Mouse (Mus musculus) ZHBTc4 (cell line): ENCODE data around the gene Sec14l1.

Experiments used
- DNase-seq: peaks from one replicate; pipeline ENCODE4 v3.0.0-alpha.2; 2011; ENCODE audit warnings: low read depth, low spot score

Sec14l1 gene

GRCm38 (mm10) chr11:117108595-117108994, 6.4 kb upstream of the Sec14l1 start:
- DNase-seq: no peak

GRCm38 (mm10) chr11:117109179-117109954, 5.6 kb upstream of the Sec14l1 start:
- DNase-seq: no peak

DNA sequence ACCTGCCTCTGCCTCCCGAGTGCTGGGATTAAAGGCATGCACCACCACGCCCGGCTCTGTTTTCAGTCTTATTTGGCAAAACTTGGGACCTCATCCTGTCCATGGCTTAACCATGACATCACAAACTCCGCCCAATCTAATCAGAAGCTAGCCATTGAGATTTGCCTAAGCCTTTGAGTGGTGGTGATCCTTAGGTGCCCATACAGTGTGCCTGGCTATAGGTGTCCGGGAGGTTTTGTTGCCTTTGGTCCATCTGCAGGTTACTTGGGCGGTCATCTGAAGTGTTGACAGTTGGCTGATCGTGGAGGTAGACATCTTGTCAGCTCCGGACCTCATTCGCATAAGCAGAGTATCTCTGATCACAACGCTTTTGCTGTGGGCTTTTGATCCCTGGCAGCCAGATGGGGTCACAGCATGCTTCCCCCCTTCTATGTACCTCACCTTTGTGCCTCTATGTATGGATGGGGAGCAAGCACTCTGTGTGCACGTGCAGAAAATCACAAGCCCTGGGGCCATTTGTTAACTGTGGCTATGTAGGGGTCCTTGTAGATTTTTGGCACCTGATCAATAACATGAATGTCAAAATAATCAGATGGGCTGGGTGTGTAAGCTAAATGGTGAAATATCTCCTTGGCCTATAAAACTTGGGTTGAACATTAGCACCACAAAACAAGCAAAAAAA, 2.9 kb upstream of the Sec14l1 start:
- DNase-seq: peak; percentile 46

GRCm38 (mm10) chr11:117112649-117113051, 2.3 kb upstream of the Sec14l1 start:
- DNase-seq: peak; percentile 55

GRCm38 (mm10) chr11:117113377-117113776, 1.6 kb upstream of the Sec14l1 start:
- DNase-seq: peak; percentile 82

DNA sequence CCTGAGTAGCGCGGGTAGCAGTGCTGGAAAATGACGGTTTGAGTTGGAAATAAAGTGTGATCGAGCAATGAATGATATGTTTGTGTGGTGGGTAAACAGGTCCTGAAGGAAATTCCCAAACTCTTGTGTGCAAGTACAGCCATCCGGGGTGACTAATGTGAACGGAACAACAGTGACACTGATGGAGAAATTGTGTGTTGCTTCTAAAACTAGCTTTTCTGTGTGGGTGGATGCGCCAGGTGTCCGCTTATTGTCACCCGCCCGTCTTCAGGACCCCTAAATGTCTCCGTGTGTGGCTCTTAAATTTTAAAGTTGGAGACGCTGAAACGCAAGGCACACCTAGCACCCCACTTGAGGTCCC, 757 bp upstream of the Sec14l1 start:
- DNase-seq: no peak

- DNase-seq: no peak
Measured at GRCm38 (mm10) chr11:117115346-117116219, 615 bp downstream of the Sec14l1 start.

- DNase-seq: no peak
Measured at GRCm38 (mm10) chr11:117116350-117117303, 1.7 kb downstream of the Sec14l1 start.

- DNase-seq: no peak
Measured at GRCm38 (mm10) chr11:117117321-117117720, 2.4 kb downstream of the Sec14l1 start.

DNA sequence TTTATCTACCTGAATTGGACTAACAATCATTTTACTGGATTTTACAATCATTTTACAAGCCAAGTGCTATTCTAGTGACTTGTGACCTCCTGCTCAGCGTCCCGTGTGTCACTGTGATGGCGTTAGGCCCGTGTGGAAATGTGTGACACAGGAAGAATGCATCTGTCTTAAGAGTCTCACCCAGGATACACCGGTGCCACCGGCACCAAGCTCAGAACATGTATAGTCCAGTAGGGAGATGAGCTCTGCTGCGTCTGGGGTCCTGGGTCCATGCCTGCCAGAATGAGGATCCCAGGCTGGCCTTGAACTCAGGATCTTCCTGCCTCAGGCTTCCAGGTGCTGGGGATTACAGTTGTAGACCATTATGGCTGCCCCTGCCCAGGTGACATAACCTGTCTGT, 2.8 kb downstream of the Sec14l1 start:
- DNase-seq: no peak

GRCm38 (mm10) chr11:117118248-117118647, 3.3 kb downstream of the Sec14l1 start:
- no peak for DNase-seq

DNA sequence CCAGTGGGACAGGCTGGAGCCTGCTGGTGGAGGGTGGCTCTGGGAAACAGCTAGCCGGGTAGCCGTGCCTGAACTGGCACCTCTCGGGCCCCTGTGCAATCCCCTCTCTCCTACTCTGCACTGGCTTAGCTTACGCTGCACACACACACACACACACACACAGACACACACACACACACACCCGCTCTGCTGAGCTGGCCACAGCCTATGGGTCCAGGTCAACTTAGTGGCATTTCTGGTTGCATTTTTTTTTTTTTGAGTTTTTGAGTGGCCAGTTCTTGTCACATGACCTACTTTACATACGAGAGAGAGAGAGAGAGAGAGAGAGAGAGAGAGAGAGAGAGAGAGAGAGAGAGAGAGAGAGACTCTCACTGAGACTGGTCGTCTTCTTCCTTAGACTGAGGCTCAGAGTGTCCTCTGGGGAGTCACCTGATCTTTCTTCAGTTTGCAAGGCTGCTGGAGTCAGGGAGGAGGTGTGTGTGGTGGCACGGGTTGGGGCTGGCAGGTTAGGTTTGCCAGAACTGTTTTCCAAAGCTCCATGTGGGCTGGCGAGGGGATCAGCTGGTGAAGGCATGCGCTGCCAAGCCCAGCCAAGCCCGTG, 3.9 kb downstream of the Sec14l1 start:
- DNase-seq: no peak

DNA sequence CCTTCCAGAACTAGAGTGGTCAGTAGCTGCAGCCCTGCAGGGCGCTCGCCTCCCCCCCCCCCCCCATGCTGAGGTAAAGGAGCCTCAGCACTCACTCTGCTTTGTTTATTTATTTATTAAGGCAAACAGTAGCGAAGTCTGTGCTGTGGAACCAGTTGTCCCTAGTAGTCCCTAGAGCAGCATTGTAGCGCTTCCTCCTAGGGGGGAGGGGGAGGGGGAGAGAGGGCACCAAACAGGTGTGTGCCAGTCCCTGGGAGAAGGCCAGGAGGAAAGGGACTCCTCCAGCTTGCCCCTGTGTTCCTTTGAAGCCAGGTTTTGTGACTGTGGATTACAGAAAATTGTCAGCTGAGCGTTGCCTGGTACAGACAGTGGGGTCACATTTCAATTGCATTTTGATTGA, 4.8 kb downstream of the Sec14l1 start:
- DNase-seq: no peak

DNA sequence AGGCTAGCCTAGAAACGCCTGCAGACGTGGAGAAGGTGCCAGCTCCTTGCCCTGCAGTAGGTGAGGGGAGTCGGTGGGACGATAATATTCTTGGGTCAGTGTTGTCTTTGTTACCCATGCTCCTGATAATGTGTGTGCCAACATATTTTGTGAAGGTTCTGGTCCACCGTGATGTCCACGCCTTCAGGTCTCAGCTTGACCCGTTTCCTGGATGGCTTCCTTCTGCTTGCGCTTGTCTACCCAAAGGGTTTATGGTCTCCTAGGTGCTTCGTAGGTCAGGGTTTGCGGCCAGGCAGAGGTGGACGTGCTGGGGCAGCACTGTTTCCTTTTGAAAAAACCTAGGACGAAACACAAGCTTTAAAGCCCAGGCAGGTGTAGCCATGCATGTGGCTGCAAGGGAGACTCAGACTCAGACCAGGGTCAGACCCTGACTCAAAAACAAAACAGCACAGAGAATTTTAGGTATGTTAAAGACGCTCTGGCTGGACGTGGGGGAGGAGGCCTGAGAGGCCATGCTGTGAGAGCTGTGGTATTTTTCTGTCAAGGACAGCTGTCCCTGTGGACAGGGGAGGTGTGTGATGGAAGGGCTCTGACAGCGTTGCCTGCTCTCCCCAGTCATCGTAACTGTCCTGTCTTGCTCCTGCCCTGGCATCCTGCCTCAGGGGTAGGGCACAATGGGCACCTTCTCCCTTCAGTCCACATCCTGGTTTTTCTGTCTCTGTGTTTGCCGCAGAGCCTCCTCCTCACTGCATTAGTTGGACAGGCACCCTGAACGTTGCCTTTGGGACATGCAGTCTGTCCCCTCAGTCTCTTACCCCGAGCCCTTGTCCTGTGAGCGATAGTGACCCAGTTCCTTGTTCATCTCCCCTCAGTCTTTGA, 5.6 kb downstream of the Sec14l1 start:
- DNase-seq: no peak

DNA sequence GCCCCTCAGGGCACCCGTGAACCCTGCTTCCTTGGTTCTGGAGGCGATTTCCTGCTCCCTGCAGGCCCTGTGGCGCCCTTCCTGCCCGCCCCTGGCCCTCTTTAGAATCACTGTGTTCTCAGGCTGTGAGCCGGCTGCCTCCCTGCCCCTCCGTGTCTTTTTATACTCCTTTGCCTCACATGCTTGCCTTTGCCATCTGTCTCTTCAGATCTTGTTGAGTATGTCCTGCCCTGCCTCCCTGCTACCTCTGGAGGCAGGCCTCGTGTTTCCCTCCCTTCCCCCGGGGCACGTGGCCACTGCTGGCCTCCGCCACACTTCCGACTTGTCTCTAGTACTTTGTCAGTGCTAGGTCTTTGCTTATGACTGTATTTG, 6.2 kb downstream of the Sec14l1 start:
- no peak for DNase-seq

- DNase-seq: no peak
Measured at GRCm38 (mm10) chr11:117121954-117122353, 7.0 kb downstream of the Sec14l1 start.

GRCm38 (mm10) chr11:117123418-117124085, 8.6 kb downstream of the Sec14l1 start:
- peak; percentile 50 for DNase-seq

DNA sequence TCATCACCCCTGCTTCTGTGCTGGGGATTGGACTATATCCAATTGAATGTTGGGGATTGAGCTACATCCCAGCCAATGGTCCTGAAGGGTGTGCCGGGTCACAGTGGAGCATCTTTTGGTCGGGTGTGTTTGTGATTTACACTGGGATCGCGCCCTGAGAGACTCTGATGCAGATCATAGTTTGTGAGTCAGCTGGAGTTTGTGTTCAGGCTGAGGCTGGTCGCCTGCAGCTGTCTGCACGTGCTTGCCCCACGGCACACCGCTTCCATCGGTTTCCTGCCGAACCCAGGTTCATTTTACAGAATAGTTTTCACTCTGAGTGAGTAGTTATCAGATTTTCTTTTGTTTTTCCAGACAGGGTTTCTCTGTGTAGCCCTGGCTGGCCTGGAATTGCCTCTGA, 9.6 kb downstream of the Sec14l1 start:
- no peak for DNase-seq

- no peak for DNase-seq
Measured at GRCm38 (mm10) chr11:117127250-117127837, 12.4 kb downstream of the Sec14l1 start.
